Mouse (Mus musculus) hematopoietic stem cell, adult 5-6 weeks (primary cell): ENCODE measurements around the gene Smim1. TPM values are rescaled to one million over a fixed set of nuclear protein-coding genes. Genes with fewer than 3 reads are reported as not detected.

Experiments
- ATAC-seq, 2 experiments: fragments of 125-278 bp in 1 of 2; replicated peaks in 1 of 2; 2 replicates each; pipeline ENCODE4 v1.8.0; 2016 to 2017; ENCODE audit warnings: inconsistent platforms in 2 of 2, mild to moderate bottlenecking in 2 of 2, moderate number of reproducible peaks in 2 of 2, low read depth in 1 of 2, moderate TSS enrichment in 1 of 2; ENCODE audit not compliant: low FRiP score in 2 of 2, poor library complexity in 2 of 2, severe bottlenecking in 2 of 2, insufficient read depth in 1 of 2, low TSS enrichment in 1 of 2
- total RNA-seq: library from RNA; stranded (forward); fragments of 172-1452, 232-1000 nt; gene quantifications from 2 replicates; pipeline ENCODE4 v1.2.3, GENCODE M21; 2017

Gene Smim1
- total RNA-seq, 1 experiment from 2014 or later, result 0.94 TPM

- ATAC-seq, result peak; percentile 12 to 18; a peak in 2 of 4 replicates
Observed at GRCm38 (mm10) chr4:153975292-153975662, 50.8 kb downstream of the Smim1 start.

- peak; percentile 78 to 90 for ATAC-seq
Observed at GRCm38 (mm10) chr4:153974431-153975291, 51.4 kb downstream of the Smim1 start, which contains the start of the genes Dffb and Cep104. Gene Dffb, minus strand, starts transcription at chr4:153975126. Gene Cep104, plus strand, starts transcription at chr4:153975194.

Other genes with a start within 250 kb of the Smim1 start
- 23.8 and 27.0 TPM in 2 replicates for gene A430005L14Rik, start 69.0 kb downstream of the Smim1 start, total RNA-seq
- 6.6 and 13.4 TPM in 2 replicates for gene Dffb, start 51.1 kb downstream of the Smim1 start, total RNA-seq
- 6.0 and 7.8 TPM in 2 replicates for gene Cep104, start 51.0 kb downstream of the Smim1 start, total RNA-seq
- gene Lrrc47, start 14.5 kb downstream of the Smim1 start, total RNA-seq, result 26.6 and 34.7 TPM in 2 replicates
- gene Ccdc27, start 16.4 kb upstream of the Smim1 start, total RNA-seq, result not detected in 2 replicates
- gene Trp73, start 114.0 kb upstream of the Smim1 start, total RNA-seq, result not detected in 2 replicates
- gene Wrap73, start 116.1 kb upstream of the Smim1 start, total RNA-seq, result 5.8 and 19.1 TPM in 2 replicates
- gene Tprgl, start 134.4 kb upstream of the Smim1 start, total RNA-seq, result 41.7 and 47.3 TPM in 2 replicates
- gene Megf6, start 144.5 kb upstream of the Smim1 start, total RNA-seq, result not detected in 2 replicates